Mouse (Mus musculus): ENCODE measurements around the gene Lcn2. TPM values are rescaled to one million over a fixed set of nuclear protein-coding genes. Genes with fewer than 3 reads are reported as not detected.
A peak's percentile ranks its signal among the peaks of the same experiment; 100 is the strongest.

The Lcn2 gene
- polyA plus RNA-seq, 1 experiment from 2014 or later = 0.93 TPM

- Histone ChIP-seq H3K9ac (ENCODE audit: low read depth, low read length) (no peak overlapping the region), H3K36me3 (ENCODE audit: control insufficient read depth, insufficient read depth, low read length) (peaks cover 9% of the 10 kb centered on the region; the same call in 1 of the 2 replicates), H3K4me1 (ENCODE audit: control insufficient read depth, insufficient read depth, low read depth, low read length) (peaks cover 7% of the 10 kb centered on the region), H3K27me3 (replicated peaks; ENCODE audit: control insufficient read depth, insufficient read depth, low read length) (no peaks in the 10 kb centered on the region), H3K4me2 (ENCODE audit: low read length) (no peak overlapping the region), H3K27ac (ENCODE audit: low read depth, low read length) (no peak overlapping the region; the same call in 1 of the 2 replicates), H3K4me3 (ENCODE audit: low read length) (no peak overlapping the region), H3K9me3 (ENCODE audit: control insufficient read depth, low read length) (no peaks in the 10 kb centered on the region)
- 60% methylated on average over 10 of the region's 10 CpGs for WGBS
- ATAC-seq = no peak
Observed at GRCm38 (mm10) chr2:32344056-32344455, 44.0 kb downstream of the Lcn2 start.

DNA sequence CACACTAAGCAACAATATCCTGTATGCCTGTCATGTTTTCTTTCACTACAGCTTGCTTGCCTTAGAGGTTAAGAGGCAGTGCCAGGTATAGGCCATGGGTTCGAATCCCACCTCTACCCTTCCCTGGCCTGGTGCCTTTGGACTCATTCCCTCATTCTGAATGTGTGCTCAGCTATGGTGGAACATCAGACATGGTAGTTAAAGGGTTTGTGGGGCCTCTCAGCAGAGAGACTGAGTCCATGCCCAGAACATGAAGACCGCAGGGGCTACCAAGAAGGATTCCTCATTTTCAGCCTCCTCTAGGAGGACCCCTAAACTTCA lies 44.7 kb downstream of the Lcn2 start:
- Histone ChIP-seq H3K4me3 (ENCODE audit: low read length) (no peak overlapping the region), H3K9ac (ENCODE audit: low read depth, low read length) (no peak overlapping the region), H3K36me3 (ENCODE audit: control insufficient read depth, insufficient read depth, low read length) (peaks cover 10% of the 10 kb centered on the region; the same call in 1 of the 2 replicates), H3K9me3 (ENCODE audit: control insufficient read depth, low read length) (no peaks in the 10 kb centered on the region), H3K4me1 (ENCODE audit: control insufficient read depth, insufficient read depth, low read depth, low read length) (peaks cover 7% of the 10 kb centered on the region), H3K27ac (ENCODE audit: low read depth, low read length) (no peak overlapping the region), H3K27me3 (replicated peaks; ENCODE audit: control insufficient read depth, insufficient read depth, low read length) (no peaks in the 10 kb centered on the region), H3K4me2 (ENCODE audit: low read length) (no peak overlapping the region)
- WGBS = 100% methylated on average over 2 of the region's 2 CpGs
- ATAC-seq = no peak

DNA sequence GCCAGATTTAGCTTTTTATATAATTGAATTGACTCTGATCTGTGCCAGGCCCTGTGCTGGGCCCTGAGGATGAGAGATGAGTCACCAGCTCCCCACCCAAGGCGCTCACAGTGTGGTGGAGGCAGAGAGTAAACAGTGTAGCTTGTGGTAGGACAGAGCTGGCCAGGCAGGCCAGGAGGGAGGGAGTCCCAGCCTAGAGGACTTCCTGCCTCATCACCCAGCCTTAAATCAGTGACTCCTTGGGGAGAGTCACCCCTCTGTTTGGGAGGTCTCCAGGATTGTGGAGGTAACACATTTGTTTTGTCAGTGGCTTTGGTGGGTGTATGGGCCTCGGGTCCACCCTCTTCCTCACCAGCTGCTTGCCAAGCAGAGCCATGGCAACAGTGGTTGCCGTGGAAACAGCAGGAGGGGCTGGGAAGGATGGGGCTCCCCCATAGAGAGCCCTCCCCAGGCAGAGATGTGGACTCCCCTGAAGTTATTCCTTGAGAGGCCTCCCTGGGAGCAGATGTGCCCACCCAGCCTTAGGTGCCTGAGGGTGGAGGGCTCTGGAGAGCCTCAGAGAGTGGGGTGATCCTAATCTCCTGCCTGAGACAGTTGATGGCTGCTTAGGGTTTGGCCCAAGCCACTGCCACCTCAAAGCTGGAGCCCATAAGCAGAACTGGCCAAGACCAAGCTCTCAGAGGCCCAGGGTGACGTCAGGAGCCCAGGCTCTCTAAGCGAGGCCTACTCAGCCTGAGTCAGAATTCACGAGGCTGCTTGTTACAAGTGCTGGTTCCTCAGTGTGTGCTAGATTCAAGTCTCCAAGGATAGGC lies 45.3 kb downstream of the Lcn2 start:
- Histone ChIP-seq H3K4me1 (ENCODE audit: control insufficient read depth, insufficient read depth, low read depth, low read length) (peaks cover 7% of the 10 kb centered on the region), H3K27me3 (replicated peaks; ENCODE audit: control insufficient read depth, insufficient read depth, low read length) (no peaks in the 10 kb centered on the region), H3K9me3 (ENCODE audit: control insufficient read depth, low read length) (no peaks in the 10 kb centered on the region), H3K4me3 (ENCODE audit: low read length) (no peak overlapping the region), H3K4me2 (ENCODE audit: low read length) (no peak overlapping the region), H3K36me3 (ENCODE audit: control insufficient read depth, insufficient read depth, low read length) (peaks cover 14% of the 10 kb centered on the region), H3K27ac (ENCODE audit: low read depth, low read length) (no peak overlapping the region), H3K9ac (ENCODE audit: low read depth, low read length) (peak overlapping the region; percentile 2; the same call in 1 of the 2 replicates)
- WGBS = 63% methylated on average over 6 of the region's 6 CpGs
- ATAC-seq = peak; percentile 44; the same call in 1 of the 2 replicates

DNA sequence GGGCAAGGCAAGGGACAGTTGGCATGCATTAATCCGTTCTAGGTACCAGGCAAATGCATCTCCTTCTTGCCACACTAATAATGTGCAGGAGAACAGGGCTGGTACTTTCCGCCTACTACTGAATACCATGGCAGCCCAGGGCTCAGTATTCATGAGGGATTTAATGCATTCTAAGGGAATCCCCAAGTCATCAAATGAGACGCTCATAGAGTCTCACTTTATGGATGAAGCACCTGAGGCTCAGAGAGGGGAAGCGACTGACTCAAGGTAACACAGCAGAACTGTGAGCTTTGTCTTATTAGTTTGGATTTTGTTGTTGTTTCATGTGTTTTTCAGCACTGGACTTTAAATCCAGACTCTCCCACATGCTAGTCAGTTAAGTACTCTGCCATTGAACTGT lies 46.0 kb downstream of the Lcn2 start:
- no peak for ATAC-seq
- peaks cover 20% of the 10 kb centered on the region for H3K36me3 ChIP-seq (ENCODE audit: control insufficient read depth, insufficient read depth, low read length)
- H3K27me3 ChIP-seq (replicated peaks; ENCODE audit: control insufficient read depth, insufficient read depth, low read length) = no peaks in the 10 kb centered on the region
- H3K9me3 ChIP-seq (ENCODE audit: control insufficient read depth, low read length) = no peaks in the 10 kb centered on the region
- H3K4me3 ChIP-seq (ENCODE audit: low read length) = no peak overlapping the region
- H3K9ac ChIP-seq (ENCODE audit: low read depth, low read length) = no peak overlapping the region
- H3K27ac ChIP-seq (ENCODE audit: low read depth, low read length) = no peak overlapping the region
- WGBS = 84% methylated on average over 4 of the region's 4 CpGs
- peaks cover 7% of the 10 kb centered on the region for H3K4me1 ChIP-seq (ENCODE audit: control insufficient read depth, insufficient read depth, low read depth, low read length)
- H3K4me2 ChIP-seq (ENCODE audit: low read length) = no peak overlapping the region

- Histone ChIP-seq H3K36me3 (ENCODE audit: control insufficient read depth, insufficient read depth, low read length) (peaks cover 16% of the 10 kb centered on the region), H3K9me3 (ENCODE audit: control insufficient read depth, low read length) (no peaks in the 10 kb centered on the region), H3K9ac (ENCODE audit: low read depth, low read length) (peak overlapping the region; percentile 17), H3K4me3 (ENCODE audit: low read length) (no peak overlapping the region), H3K4me1 (ENCODE audit: control insufficient read depth, insufficient read depth, low read depth, low read length) (peaks cover 7% of the 10 kb centered on the region), H3K27ac (ENCODE audit: low read depth, low read length) (no peak overlapping the region), H3K27me3 (replicated peaks; ENCODE audit: control insufficient read depth, insufficient read depth, low read length) (no peaks in the 10 kb centered on the region), H3K4me2 (ENCODE audit: low read length) (no peak overlapping the region)
- WGBS = 82% methylated on average over 4 of the region's 4 CpGs
- ATAC-seq = no peak
Observed at GRCm38 (mm10) chr2:32341634-32341939, 46.5 kb downstream of the Lcn2 start.

- ATAC-seq = no peak
- H3K9me3 ChIP-seq (ENCODE audit: control insufficient read depth, low read length) = no peaks in the 10 kb centered on the region
- no peak overlapping the region for H3K27ac ChIP-seq (ENCODE audit: low read depth, low read length)
- peak overlapping the region; percentile 17; the same call in 1 of the 2 replicates for H3K9ac ChIP-seq (ENCODE audit: low read depth, low read length)
- peaks cover 16% of the 10 kb centered on the region for H3K36me3 ChIP-seq (ENCODE audit: control insufficient read depth, insufficient read depth, low read length)
- H3K4me1 ChIP-seq (ENCODE audit: control insufficient read depth, insufficient read depth, low read depth, low read length) = peaks cover 7% of the 10 kb centered on the region
- no peak overlapping the region for H3K4me2 ChIP-seq (ENCODE audit: low read length)
- no peak overlapping the region for H3K4me3 ChIP-seq (ENCODE audit: low read length)
- H3K27me3 ChIP-seq (replicated peaks; ENCODE audit: control insufficient read depth, insufficient read depth, low read length) = no peaks in the 10 kb centered on the region
- WGBS = 83% methylated on average over 13 of the region's 13 CpGs
Observed at GRCm38 (mm10) chr2:32340836-32341633, 47.0 kb downstream of the Lcn2 start.

- H3K9me3 ChIP-seq (ENCODE audit: control insufficient read depth, low read length) = no peaks in the 10 kb centered on the region
- H3K4me1 ChIP-seq (ENCODE audit: control insufficient read depth, insufficient read depth, low read depth, low read length) = peaks cover 7% of the 10 kb centered on the region
- no peak overlapping the region for H3K27ac ChIP-seq (ENCODE audit: low read depth, low read length)
- H3K4me2 ChIP-seq (ENCODE audit: low read length) = no peak overlapping the region
- H3K4me3 ChIP-seq (ENCODE audit: low read length) = no peak overlapping the region
- peaks cover 18% of the 10 kb centered on the region for H3K36me3 ChIP-seq (ENCODE audit: control insufficient read depth, insufficient read depth, low read length)
- 45% methylated on average over 26 of the region's 26 CpGs for WGBS
- H3K27me3 ChIP-seq (replicated peaks; ENCODE audit: control insufficient read depth, insufficient read depth, low read length) = no peaks in the 10 kb centered on the region
- no peak for ATAC-seq
- H3K9ac ChIP-seq (ENCODE audit: low read depth, low read length) = no peak overlapping the region
Observed at GRCm38 (mm10) chr2:32339912-32340642, 48.0 kb downstream of the Lcn2 start.

- H3K4me3 ChIP-seq (ENCODE audit: low read length) = no peak overlapping the region
- H3K27me3 ChIP-seq (replicated peaks; ENCODE audit: control insufficient read depth, insufficient read depth, low read length) = no peaks in the 10 kb centered on the region
- no peak overlapping the region for H3K27ac ChIP-seq (ENCODE audit: low read depth, low read length)
- no peaks in the 10 kb centered on the region for H3K9me3 ChIP-seq (ENCODE audit: control insufficient read depth, low read length)
- ATAC-seq = no peak
- H3K4me1 ChIP-seq (ENCODE audit: control insufficient read depth, insufficient read depth, low read depth, low read length) = no peaks in the 10 kb centered on the region
- H3K36me3 ChIP-seq (ENCODE audit: control insufficient read depth, insufficient read depth, low read length) = peaks cover 21% of the 10 kb centered on the region
- H3K9ac ChIP-seq (ENCODE audit: low read depth, low read length) = no peak overlapping the region
- 55% methylated on average over 15 of the region's 15 CpGs for WGBS
- H3K4me2 ChIP-seq (ENCODE audit: low read length) = no peak overlapping the region
Observed at GRCm38 (mm10) chr2:32335888-32336287, 52.2 kb downstream of the Lcn2 start.
